Mouse (Mus musculus) embryonic facial prominence, embryonic 15.5 days (tissue): ENCODE measurements around the gene Grm1. TPM values are rescaled to one million over a fixed set of nuclear protein-coding genes. Genes with fewer than 3 reads are reported as not detected.

Experiments used
- ATAC-seq: fragments of 200-750 bp; cut with Nextera tagmentation; 2 replicates; pipeline ENCODE4 v1.8.0; 2017; ENCODE audit warnings: low read depth, moderate TSS enrichment; ENCODE audit not compliant: insufficient number of reproducible peaks, low FRiP score, low TSS enrichment
- H3K27ac ChIP-seq: fragments of 300-500 bp; sonication (generic); replicated peaks from 2 replicates; pipeline ENCODE4 v1.5.1; 2015; ENCODE audit warnings: mild to moderate bottlenecking, inconsistent platforms
- H3K27me3 ChIP-seq: fragments of 300-500 bp; sonication (generic); 2 replicates; pipeline ENCODE4 v1.6.1; 2015; ENCODE audit warnings: inconsistent platforms
- H3K36me3 ChIP-seq: fragments of 300-500 bp; sonication (generic); 2 replicates; pipeline ENCODE4 v1.6.1; 2015; ENCODE audit warnings: mild to moderate bottlenecking, inconsistent platforms
- H3K4me1 ChIP-seq: fragments of 300-500 bp; sonication (generic); 2 replicates; pipeline ENCODE4 v1.6.1; 2015; ENCODE audit warnings: inconsistent platforms
- H3K4me2 ChIP-seq: fragments of 300-500 bp; sonication (generic); replicated peaks from 2 replicates; pipeline ENCODE4 v1.6.1; 2015; ENCODE audit warnings: mild to moderate bottlenecking, inconsistent platforms
- H3K4me3 ChIP-seq: fragments of 300-500 bp; sonication (generic); replicated peaks from 2 replicates; pipeline ENCODE4 v1.5.1; 2015; ENCODE audit warnings: mild to moderate bottlenecking, inconsistent platforms
- H3K9ac ChIP-seq: fragments of 300-500 bp; sonication (generic); 2 replicates; pipeline ENCODE4 v1.6.1; 2015; ENCODE audit warnings: inconsistent platforms
- H3K9me3 ChIP-seq: fragments of 300-500 bp; sonication (generic); replicated peaks from 2 replicates; pipeline ENCODE4 v1.6.1; 2016; ENCODE audit warnings: inconsistent platforms
- WGBS: fragments of 180-500 bp; shearing (Covaris S2); methylation state at CpG from one replicate; pipeline ENCODE4 v1.1.7; 2015; 5-methylcytosine and 5-hydroxymethylcytosine counted together
- polyA plus RNA-seq: library from polyadenylated mRNA; unstranded; fragments of >200 nt; fragmentation: Nextera tagmentation; extraction: Ambion mirVana; gene quantifications from 2 replicates; pipeline ENCODE4 v1.2.1, GENCODE M21; 2015

Grm1 gene
- polyA plus RNA-seq, 1 experiment from 2014 or later = 0.11 TPM

- no peaks in the 10 kb centered on the region for H3K36me3 ChIP-seq
- 72% methylated on average over 2 of the region's 2 CpGs for WGBS
- ATAC-seq = no peak
- H3K9ac ChIP-seq = no peak overlapping the region
- H3K27me3 ChIP-seq = no peaks in the 10 kb centered on the region
- H3K4me3 ChIP-seq = no peak overlapping the region
- no peaks in the 10 kb centered on the region for H3K9me3 ChIP-seq
- no peak overlapping the region for H3K27ac ChIP-seq
- H3K4me1 ChIP-seq = no peaks in the 10 kb centered on the region
- no peak overlapping the region for H3K4me2 ChIP-seq
Observed at GRCm38 (mm10) chr10:10710359-10710758, 371.8 kb downstream of the Grm1 start.

DNA sequence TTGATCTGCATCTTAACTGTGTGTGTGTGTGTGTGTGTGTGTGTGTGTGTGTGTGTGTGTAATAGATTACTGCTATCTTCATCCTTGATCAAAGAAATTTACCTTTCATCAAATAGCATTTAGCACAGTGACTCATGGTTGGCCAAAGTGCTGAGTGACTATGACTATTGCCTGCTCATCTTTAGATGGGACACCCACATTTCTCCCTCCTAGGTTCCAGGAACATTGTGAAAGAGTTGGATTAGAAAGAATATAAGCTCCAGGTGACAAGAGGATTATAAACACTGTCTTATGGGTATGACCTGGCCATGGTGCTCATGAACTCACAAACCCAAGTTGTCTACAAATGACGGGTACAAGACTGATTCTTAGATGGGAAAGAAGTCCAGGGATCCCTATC lies 374.1 kb downstream of the Grm1 start:
- Histone ChIP-seq H3K27ac (no peak overlapping the region), H3K9ac (no peak overlapping the region), H3K27me3 (no peaks in the 10 kb centered on the region), H3K4me3 (no peak overlapping the region), H3K36me3 (no peaks in the 10 kb centered on the region), H3K4me1 (no peaks in the 10 kb centered on the region), H3K4me2 (no peak overlapping the region), H3K9me3 (no peaks in the 10 kb centered on the region)
- ATAC-seq = no peak
- WGBS = 76% methylated on average over 1 of the region's 1 CpGs

DNA sequence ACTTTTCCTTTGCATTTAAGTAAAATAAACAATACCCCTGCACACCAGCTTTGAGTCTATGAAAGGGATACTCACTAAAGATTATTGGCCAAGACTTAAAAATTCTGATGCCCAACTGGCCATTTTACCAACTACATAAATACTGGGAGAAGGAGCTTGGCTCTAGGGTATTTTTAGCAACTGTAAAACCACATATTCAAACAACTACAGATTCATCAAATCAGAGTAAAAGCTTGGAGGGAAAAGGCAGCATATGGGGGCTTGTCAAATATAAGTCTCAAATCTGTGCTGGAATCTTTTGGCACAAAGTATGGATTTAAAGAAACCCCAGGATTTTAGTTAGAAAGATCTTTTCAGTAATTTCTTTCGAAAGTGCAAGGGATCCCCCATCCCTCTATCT lies 380.8 kb downstream of the Grm1 start:
- H3K4me1 ChIP-seq = no peaks in the 10 kb centered on the region
- no peak overlapping the region for H3K27ac ChIP-seq
- no peaks in the 10 kb centered on the region for H3K36me3 ChIP-seq
- no peak overlapping the region for H3K4me2 ChIP-seq
- no peak overlapping the region for H3K9ac ChIP-seq
- H3K27me3 ChIP-seq = no peaks in the 10 kb centered on the region
- no peaks in the 10 kb centered on the region for H3K9me3 ChIP-seq
- no peak for ATAC-seq
- 72% methylated on average over 1 of the region's 1 CpGs for WGBS
- H3K4me3 ChIP-seq = no peak overlapping the region

- no peak overlapping the region for H3K4me2 ChIP-seq
- no peak overlapping the region for H3K4me3 ChIP-seq
- no peaks in the 10 kb centered on the region for H3K27me3 ChIP-seq
- no peak overlapping the region for H3K9ac ChIP-seq
- no peak overlapping the region for H3K27ac ChIP-seq
- WGBS = 16% methylated on average over 1 of the region's 1 CpGs
- no peaks in the 10 kb centered on the region for H3K9me3 ChIP-seq
- H3K36me3 ChIP-seq = no peaks in the 10 kb centered on the region
- H3K4me1 ChIP-seq = no peaks in the 10 kb centered on the region
- no peak for ATAC-seq
Observed at GRCm38 (mm10) chr10:10700903-10701302, 381.3 kb downstream of the Grm1 start.

DNA sequence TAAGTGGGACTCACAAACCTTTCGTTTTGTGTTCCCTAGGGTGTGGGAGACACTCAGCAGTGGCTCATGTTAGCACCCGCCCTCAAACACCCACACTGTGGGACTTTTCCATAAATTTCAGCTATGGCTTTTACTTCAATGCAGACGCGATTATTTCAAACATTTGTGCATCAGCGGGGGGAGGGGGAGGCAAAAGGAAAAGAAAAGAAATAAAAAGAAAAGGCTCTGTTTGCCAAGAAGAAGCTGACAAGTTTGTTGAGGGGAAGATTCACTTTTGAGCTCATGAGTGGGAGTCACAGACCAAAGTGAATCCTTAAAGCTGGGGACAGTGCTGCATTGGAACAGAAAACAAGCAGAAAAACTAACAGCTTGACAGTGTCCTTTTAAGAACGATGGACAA lies 384.7 kb downstream of the Grm1 start:
- Histone ChIP-seq H3K4me2 (no peak overlapping the region), H3K9ac (no peak overlapping the region), H3K4me1 (no peaks in the 10 kb centered on the region), H3K27ac (no peak overlapping the region), H3K4me3 (no peak overlapping the region), H3K27me3 (no peaks in the 10 kb centered on the region), H3K36me3 (no peaks in the 10 kb centered on the region), H3K9me3 (no peaks in the 10 kb centered on the region)
- ATAC-seq = no peak
- WGBS = 59% methylated on average over 6 of the region's 6 CpGs

DNA sequence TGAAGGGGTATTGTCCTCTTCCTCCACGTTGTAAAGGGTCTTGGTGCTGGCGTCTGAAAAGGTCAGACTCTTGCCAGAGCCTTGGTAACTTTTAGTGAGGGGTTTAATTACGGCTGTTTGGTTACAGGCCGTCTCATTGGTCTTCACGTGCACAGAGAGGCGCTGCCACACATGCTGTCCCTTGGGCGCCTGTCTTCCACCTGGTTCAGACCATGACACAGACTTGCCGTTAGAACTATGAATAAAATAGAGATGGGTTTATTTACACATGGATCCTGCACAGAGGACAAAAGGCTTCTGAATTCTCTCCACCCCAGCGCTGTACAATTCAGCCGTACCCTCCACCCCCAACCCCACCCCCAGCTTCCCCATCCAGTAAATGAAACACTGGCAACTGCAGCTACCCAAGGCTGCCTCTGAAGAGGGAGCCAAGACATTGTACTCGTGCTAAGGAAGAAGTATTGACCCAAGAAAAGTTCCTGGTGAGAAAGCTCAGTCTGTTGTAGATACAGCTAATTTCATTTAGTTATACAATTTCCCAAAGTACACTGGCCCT lies 392.4 kb downstream of the Grm1 start:
- Histone ChIP-seq H3K4me2 (peak overlapping the region; percentile 80), H3K36me3 (no peaks in the 10 kb centered on the region), H3K9me3 (no peaks in the 10 kb centered on the region), H3K9ac (no peak overlapping the region), H3K4me3 (peak overlapping the region; percentile 38), H3K27me3 (no peaks in the 10 kb centered on the region), H3K4me1 (0 out of 2 replicates have a peak, but pooled peaks cover 12% of the 10 kb centered on the region), H3K27ac (no peak overlapping the region)
- no peak for ATAC-seq
- WGBS = 15% methylated on average over 11 of the region's 11 CpGs

DNA sequence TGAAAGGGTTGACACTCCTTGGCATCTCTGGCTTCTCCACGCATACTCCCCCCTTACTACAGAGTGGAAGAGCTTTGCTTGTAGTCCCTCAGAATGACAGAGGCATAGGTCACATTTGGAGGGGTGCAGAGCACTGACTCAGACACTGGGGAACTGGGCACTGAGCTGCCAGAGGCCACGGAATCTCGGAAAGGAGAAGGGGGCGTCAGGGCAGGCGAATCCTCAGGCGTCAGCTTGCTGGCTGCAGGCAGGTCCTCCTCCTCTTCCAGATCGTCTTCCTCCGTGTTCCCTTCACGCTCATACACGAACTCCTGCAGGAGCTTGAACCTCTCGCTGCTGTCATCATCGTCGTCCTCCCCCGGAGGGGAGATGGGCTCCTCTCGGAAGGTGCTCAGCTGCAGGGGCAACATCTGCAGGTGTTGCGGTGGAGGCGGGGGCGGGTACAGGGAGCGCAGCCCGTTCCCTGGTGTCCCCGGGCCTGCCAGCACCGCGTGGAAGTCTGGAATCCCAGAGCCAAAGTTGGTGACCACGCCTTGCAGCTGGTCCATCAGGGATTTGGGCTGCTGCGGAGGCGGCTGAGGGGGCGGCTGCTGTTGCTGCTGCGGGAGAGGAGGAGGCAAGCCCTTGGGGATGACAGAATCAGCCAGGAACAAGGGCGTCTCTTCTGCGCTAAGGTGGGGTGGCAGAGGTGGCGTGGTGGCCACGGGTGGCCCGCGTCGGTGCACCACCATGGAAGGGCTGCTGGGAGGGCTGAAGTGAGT lies 393.1 kb downstream of the Grm1 start:
- no peaks in the 10 kb centered on the region for H3K36me3 ChIP-seq

GRCm38 (mm10) chr10:10681048-10681447 lies 401.1 kb downstream of the Grm1 start, which contains the start of gene Gm10944:
TSS of gene Gm10944 (plus strand) at chr10:10681348.
- no peaks in the 10 kb centered on the region for H3K9me3 ChIP-seq
- 95% methylated on average over 1 of the region's 1 CpGs for WGBS
- H3K36me3 ChIP-seq = no peaks in the 10 kb centered on the region
- H3K4me1 ChIP-seq = no peaks in the 10 kb centered on the region
- H3K27me3 ChIP-seq = no peaks in the 10 kb centered on the region
- no peak within 1 kb of the TSS for H3K9ac ChIP-seq
- no peak within 1 kb of the TSS for H3K4me3 ChIP-seq
- H3K27ac ChIP-seq = no peak within 1 kb of the TSS
- ATAC-seq = no peak
- H3K4me2 ChIP-seq = no peak within 1 kb of the TSS

More for the DNA sequence above, 393.1 kb downstream of the Grm1 start:
- WGBS = 3% methylated on average over 35 of the region's 35 CpGs
- peak overlapping the region; percentile 38 for H3K4me3 ChIP-seq
- peak overlapping the region; percentile 4; the same call in 1 of the 2 replicates for H3K9ac ChIP-seq
- ATAC-seq = peak; percentile 51; the same call in 1 of the 2 replicates
- H3K27ac ChIP-seq = no peak overlapping the region
- 0 out of 2 replicates have a peak, but pooled peaks cover 12% of the 10 kb centered on the region for H3K4me1 ChIP-seq
- no peaks in the 10 kb centered on the region for H3K9me3 ChIP-seq
- peak overlapping the region; percentile 80 for H3K4me2 ChIP-seq
- H3K27me3 ChIP-seq = no peaks in the 10 kb centered on the region

DNA sequence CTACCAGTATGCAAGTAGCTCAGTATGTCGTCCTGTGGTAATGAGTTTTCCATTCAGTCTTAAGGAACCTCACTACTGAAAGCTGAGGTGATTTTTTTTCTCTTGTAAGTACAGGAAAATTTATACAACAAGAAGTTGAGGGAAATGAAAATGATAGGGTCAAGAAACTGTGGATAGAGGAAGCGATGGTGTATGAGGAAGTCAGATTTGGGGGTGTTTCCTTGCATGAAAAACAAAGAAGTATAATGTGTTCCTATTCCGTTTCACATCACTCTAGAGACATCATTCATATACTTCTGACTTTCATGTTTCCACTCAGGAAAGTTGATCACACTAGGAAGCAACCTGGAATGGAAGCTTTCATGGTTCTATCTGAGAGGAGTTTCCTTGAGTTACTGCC lies 422.2 kb downstream of the Grm1 start:
- Histone ChIP-seq H3K27ac (no peak overlapping the region), H3K27me3 (no peaks in the 10 kb centered on the region), H3K9me3 (no peaks in the 10 kb centered on the region), H3K4me3 (no peak overlapping the region), H3K9ac (no peak overlapping the region), H3K36me3 (no peaks in the 10 kb centered on the region), H3K4me2 (no peak overlapping the region), H3K4me1 (no peaks in the 10 kb centered on the region)
- WGBS = 67% methylated on average over 3 of the region's 3 CpGs
- no peak for ATAC-seq

GRCm38 (mm10) chr10:10659161-10659560 lies 423.0 kb downstream of the Grm1 start:
- H3K4me2 ChIP-seq = no peak overlapping the region
- no peak for ATAC-seq

DNA sequence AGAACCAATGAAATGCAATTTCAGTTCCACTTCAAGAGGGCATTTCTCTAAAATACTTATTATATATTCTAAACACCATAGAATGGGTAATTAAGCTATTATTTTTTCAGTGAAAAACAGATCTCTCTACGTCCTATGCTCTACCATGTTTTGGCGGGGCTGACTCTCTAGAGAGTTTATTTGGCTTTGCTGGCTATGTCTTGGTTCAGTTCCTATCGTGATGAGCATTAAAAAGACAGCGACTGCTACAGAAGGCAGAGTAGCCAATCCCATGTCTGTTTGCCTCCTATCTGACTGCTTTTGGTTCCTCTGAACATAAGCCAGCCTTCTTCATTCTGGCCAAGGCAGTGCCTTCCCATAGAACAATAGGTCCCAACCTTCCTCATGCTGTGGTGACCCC lies 425.5 kb downstream of the Grm1 start:
- no peak overlapping the region for H3K27ac ChIP-seq
- no peak overlapping the region for H3K4me2 ChIP-seq
- 74% methylated on average over 4 of the region's 4 CpGs for WGBS
- H3K4me3 ChIP-seq = no peak overlapping the region
- no peaks in the 10 kb centered on the region for H3K36me3 ChIP-seq
- ATAC-seq = no peak
- no peak overlapping the region for H3K9ac ChIP-seq
- no peaks in the 10 kb centered on the region for H3K27me3 ChIP-seq
- H3K9me3 ChIP-seq = no peaks in the 10 kb centered on the region
- no peaks in the 10 kb centered on the region for H3K4me1 ChIP-seq

More at GRCm38 (mm10) chr10:10659161-10659560, 423.0 kb downstream of the Grm1 start:
- WGBS = 78% methylated on average over 3 of the region's 3 CpGs
- Histone ChIP-seq H3K4me1 (no peaks in the 10 kb centered on the region), H3K27me3 (no peaks in the 10 kb centered on the region), H3K27ac (no peak overlapping the region), H3K9ac (no peak overlapping the region), H3K4me3 (no peak overlapping the region), H3K9me3 (no peaks in the 10 kb centered on the region), H3K36me3 (no peaks in the 10 kb centered on the region)

DNA sequence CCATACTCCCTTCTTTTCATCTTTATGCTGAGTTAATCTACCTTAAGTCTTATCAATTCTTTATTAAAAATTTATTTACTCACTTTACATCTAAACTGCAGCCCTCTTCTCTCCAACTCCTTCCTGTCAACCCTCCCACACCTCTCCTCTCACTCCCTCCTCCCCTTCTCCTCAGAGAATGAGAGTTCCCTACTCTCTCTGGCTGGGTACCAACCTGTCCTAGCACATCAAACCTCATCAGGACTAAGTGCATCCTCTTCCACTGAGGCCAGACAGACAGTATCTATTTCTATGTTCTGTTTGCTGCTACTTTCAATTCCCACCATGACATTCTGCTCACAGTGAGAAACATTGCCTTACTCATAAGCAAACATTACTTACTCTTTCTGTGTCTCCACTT lies 426.2 kb downstream of the Grm1 start:
- ATAC-seq = no peak
- no peak overlapping the region for H3K4me3 ChIP-seq
- no peaks in the 10 kb centered on the region for H3K36me3 ChIP-seq
- no peaks in the 10 kb centered on the region for H3K9me3 ChIP-seq
- no peaks in the 10 kb centered on the region for H3K4me1 ChIP-seq
- H3K27ac ChIP-seq = no peak overlapping the region
- no peak overlapping the region for H3K4me2 ChIP-seq
- no peak overlapping the region for H3K9ac ChIP-seq
- no peaks in the 10 kb centered on the region for H3K27me3 ChIP-seq
